Mouse (Mus musculus): ENCODE measurements at regions not wholly inside any gene's neighbourhood (a gene's known extent, or its start where the extent isn't known, plus 50 kb on each side); places are given as distances from the start of the nearest gene placed in this dataset.
"Not testable (repeated sequence)": the region's sequence is repeated elsewhere in the genome, so short reads cannot be mapped to it uniquely, and the experiment has no call there.

- DNase-seq (ENCODE audit: low read depth, low spot score): no peak
Measured at GRCm38 (mm10) chr9:31653788-31654187, 189.5 kb upstream of the Tmem45b start.

GRCm38 (mm10) chr9:31650362-31651130, 186.3 kb upstream of the Tmem45b start:
- no peak for DNase-seq (ENCODE audit: low read depth, low spot score)

GRCm38 (mm10) chr9:31649073-31649472, 184.8 kb upstream of the Tmem45b start:
- no peak for DNase-seq (ENCODE audit: low read depth, low spot score)

- no peak for DNase-seq (ENCODE audit: low read depth, low spot score)
Measured at GRCm38 (mm10) chr9:31648551-31648950, 184.3 kb upstream of the Tmem45b start.

- no peak for DNase-seq (ENCODE audit: low read depth, low spot score)
Measured at GRCm38 (mm10) chr9:31645114-31645513, 180.9 kb upstream of the Tmem45b start.

GRCm38 (mm10) chr9:31644106-31644505, 179.8 kb upstream of the Tmem45b start:
- no peak for DNase-seq (ENCODE audit: low read depth, low spot score)

- DNase-seq (ENCODE audit: low read depth, low spot score): no peak
Measured at GRCm38 (mm10) chr9:31642169-31642568, 177.9 kb upstream of the Tmem45b start.

- no peak for DNase-seq (ENCODE audit: low read depth, low spot score)
Measured at GRCm38 (mm10) chr9:31628291-31628690, 164.0 kb upstream of the Tmem45b start.

GRCm38 (mm10) chr9:31621553-31621952, 157.3 kb upstream of the Tmem45b start:
- not testable (repeated sequence) for DNase-seq (ENCODE audit: low read depth, low spot score)

- no peak for DNase-seq (ENCODE audit: low read depth, low spot score)
Measured at GRCm38 (mm10) chr9:31619344-31619743, 155.1 kb upstream of the Tmem45b start.

GRCm38 (mm10) chr9:31614250-31614945, 150.1 kb upstream of the Tmem45b start:
- no peak for DNase-seq (ENCODE audit: low read depth, low spot score)

- no peak for DNase-seq (ENCODE audit: low read depth, low spot score)
Measured at GRCm38 (mm10) chr9:31611036-31611695, 146.9 kb upstream of the Tmem45b start.

- DNase-seq (ENCODE audit: low read depth, low spot score): no peak
Measured at GRCm38 (mm10) chr9:31610631-31611030, 146.4 kb upstream of the Tmem45b start.

- no peak for DNase-seq (ENCODE audit: low read depth, low spot score)
Measured at GRCm38 (mm10) chr9:31610212-31610611, 145.9 kb upstream of the Tmem45b start.

- no peak for DNase-seq (ENCODE audit: low read depth, low spot score)
Measured at GRCm38 (mm10) chr9:31609731-31610130, 145.5 kb upstream of the Tmem45b start.

GRCm38 (mm10) chr9:31608084-31608870, 144.0 kb upstream of the Tmem45b start:
- no peak for DNase-seq (ENCODE audit: low read depth, low spot score)

- no peak for DNase-seq (ENCODE audit: low read depth, low spot score)
Measured at GRCm38 (mm10) chr9:31606936-31607335, 142.7 kb upstream of the Tmem45b start.

GRCm38 (mm10) chr9:31604497-31605090, 140.3 kb upstream of the Tmem45b start:
- no peak for DNase-seq (ENCODE audit: low read depth, low spot score)

GRCm38 (mm10) chr9:31602707-31603106, 138.4 kb upstream of the Tmem45b start:
- no peak for DNase-seq (ENCODE audit: low read depth, low spot score)

GRCm38 (mm10) chr9:31595096-31595495, 130.8 kb upstream of the Tmem45b start:
- no peak for DNase-seq (ENCODE audit: low read depth, low spot score)

GRCm38 (mm10) chr9:31587671-31588070, 123.4 kb upstream of the Tmem45b start:
- no peak for DNase-seq (ENCODE audit: low read depth, low spot score)

Measured in CD4-positive helper T cell, adult 2 months (primary cell).